Mouse (Mus musculus): ENCODE data around the gene BC016579. TPM values are rescaled to one million over a fixed set of nuclear protein-coding genes. Genes with fewer than 3 reads are reported as not detected.
A peak's percentile ranks its signal among the peaks of the same experiment; 100 is the strongest.

BC016579 gene
- total RNA-seq, 4 experiments from 2014 or later = not detected

DNA sequence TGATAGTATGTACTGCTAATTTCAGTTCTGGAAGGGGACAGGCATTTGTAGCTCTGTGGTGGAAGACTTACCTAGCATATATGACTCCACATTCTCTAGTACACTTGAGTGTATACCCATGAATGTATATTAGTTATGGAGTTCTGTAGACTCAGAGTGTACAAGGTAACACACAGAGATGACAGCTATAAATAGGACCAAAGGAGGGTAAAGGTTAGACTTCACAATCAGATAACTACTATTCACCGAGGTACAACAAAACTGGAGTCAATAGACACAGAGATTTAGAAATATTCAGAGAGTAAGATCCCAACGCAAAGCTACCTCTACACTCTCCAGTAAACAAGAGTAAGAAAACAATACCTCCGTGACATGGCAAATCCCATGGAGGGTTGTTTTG, 9.9 kb downstream of the BC016579 start:
- no peak for DNase-seq (ENCODE audit: low spot score in 2 of 2)

DNA sequence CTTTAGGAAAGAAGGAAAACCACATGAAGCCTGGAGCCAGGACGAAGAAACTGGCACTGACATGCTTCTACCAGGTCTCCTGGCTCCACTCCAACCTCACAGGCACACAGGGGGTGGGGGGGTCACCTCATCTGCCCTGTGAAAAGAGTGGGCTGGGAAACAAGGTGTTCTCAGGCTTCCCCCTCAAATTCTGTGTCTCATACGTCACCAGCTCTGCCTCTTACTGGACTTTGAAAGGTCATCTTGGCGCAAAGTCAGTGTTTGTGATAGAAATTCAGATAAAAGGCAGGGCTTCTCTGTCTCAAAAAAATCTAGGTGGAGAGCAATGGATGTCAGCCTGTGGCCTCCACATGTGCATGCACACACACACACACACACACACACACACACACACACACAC, 12.6 kb downstream of the BC016579 start:
- DNase-seq (ENCODE audit: low spot score in 2 of 2) = no peak

DNA sequence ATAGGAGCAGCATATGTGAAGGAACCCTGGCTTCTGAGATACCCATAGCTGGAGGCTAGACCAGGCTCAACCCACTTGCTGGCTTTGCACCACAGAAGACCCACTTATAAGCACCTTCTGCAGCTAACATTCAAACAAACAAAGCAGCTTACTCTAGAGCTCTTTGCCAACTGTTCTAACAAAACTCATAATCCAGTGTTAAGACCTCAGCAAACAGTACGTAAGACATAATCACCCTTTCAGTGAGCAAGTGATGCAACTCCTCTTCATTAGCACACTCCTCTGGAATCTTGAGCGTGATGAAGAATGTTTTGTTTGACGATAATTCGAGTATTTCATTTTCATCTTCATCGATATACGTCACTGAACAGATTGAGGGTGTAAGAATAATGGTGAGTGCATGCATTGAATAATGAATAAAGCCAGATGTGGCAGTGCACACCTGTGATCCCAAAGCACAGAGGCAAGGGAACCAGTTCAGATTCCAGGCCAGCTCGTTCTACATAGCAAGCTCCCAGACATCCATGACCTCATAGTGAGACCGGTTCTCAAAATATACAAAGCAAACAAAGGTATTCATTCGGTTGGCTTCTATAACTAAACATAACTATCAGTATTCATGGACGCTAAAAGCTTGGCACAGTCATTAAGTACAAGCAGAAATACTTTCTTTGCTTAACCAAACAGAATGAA, 13.7 kb downstream of the BC016579 start:
- no peak for DNase-seq (ENCODE audit: low spot score in 2 of 2)

DNA sequence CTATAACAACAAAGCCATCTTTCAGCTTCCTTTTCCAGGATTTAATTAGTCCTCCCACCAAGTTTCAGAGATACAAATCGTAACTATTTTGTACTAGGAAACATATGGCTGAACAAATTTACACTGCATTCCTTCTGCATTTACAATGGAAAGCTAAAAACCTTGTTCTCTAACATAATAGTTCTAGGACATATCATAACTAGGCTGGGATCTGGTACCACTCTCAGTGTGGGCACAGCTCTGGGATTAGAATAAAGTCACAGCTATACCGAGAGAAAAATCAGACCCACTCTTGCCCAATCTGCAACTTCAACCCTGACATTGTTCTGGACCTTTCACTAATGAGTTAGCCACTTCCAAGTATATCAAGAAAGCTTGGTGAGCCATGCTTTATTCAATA, 18.0 kb downstream of the BC016579 start:
- DNase-seq (ENCODE audit: low spot score in 2 of 2) = no peak

DNA sequence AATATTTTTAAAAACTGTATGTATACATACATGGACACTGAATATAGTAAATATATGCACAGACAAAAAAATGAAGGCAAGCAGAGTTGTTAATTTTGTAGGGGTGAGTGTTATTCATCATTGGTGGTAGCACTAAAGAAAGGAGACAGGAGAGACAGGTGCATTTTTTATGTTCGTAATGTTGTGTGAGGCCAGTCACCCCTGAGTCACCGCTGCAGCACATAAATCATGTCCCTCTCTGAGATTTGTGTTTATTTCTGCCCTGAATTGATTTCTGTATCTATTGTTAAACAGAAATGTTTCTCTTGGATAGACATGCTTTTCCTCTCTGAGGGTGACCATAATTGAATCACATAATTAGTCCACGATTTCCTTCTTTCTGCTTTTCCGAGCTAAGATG, 21.4 kb downstream of the BC016579 start:
- DNase-seq (ENCODE audit: low spot score in 2 of 2) = no peak

DNA sequence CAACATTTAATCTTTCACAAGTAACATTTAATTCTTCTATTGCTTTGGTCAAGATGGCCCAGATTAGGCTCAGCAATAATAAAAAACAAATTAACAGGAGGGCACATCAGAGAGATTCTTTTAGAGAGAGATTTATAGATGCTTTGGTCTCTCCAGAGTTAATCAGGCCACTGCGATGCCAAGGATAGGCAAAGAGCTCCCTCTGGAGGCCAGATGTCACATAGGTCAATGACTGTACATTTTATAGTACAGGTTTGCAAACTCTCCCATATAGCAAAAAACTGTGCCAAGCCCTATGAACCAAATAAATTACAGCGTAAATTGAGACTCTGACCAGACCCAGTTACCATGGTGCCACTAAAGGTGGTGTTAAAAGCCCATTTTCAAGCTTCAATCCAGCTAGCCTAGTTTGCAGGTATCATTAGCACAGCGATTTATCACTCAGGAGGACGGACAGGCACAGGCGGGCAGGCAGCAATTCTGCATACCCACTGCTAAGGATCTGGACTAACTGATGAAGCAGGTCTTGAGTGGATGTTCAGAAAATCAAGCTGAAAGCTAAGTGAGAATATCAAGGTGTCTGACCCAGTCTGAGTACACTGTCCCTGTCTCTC, 23.4 kb downstream of the BC016579 start:
- DNase-seq (ENCODE audit: low spot score in 2 of 2) = peak in 1 of 2 experiments; percentile 15

DNA sequence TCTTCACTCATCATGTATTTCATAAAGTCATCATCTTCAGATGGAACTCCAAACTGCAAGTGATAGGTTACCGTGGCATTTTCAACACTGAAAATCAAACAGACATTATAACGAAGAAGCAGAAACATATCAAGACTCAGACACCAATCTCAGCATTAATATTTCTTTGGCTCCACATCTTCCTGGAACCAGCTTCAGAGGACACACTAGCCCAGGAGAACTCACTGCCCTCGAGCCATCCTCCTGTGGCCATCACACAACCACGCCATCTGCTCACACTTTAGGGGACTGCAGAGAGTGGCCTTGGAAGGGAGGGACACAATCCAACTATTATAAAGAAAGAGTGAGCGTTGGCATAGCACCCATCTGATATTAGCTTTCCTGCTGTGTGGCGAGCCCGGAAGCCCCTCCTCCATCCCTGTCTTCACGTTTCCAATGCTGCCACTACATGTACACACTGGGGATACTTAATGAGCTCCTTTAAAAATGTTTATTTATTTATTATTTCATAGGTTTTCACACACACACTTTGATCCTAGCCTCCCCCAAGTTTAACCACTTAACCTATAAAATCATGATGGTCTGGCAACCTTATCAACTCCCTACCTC, 24.3 kb downstream of the BC016579 start:
- DNase-seq (ENCODE audit: low spot score in 2 of 2) = no peak

DNA sequence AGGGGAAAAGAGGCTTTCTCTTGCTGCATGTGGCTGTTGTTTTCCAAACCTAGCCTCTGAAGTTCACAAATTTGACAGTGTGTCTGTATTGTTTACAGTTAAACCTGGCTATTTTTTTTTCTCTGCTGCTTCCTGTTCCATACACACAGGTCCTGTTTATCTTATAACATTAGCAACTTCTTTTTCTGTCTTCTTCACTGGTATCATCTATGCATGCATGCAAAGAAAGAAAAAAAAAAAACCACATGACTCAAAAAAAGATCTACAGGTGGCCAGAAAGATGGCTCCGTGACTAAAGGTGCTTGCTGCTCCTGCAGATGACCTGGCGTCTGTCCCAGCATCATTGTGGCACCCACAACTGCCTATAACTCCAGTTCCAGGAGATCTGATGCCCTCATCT, 28.5 kb downstream of the BC016579 start:
- no peak for DNase-seq (ENCODE audit: low spot score in 2 of 2)

DNA sequence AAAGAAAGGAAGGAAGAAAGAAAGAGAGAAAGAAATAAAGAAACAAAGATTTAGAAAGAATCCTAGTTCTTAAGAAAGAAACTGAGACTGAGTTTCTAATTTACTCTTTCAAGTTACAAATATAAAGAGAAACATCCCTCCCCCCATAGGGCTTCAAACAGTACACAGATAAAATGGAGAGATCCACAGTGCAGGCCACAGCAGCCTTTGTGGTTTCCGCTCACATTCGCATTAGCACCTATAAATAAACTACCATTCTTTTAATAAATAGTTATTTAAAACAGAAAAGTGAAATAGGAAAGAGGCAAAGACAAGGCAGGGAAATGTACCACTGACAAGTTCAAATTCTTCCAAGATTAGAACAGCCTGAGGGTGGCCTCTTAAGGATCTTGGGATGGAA, 29.1 kb downstream of the BC016579 start:
- DNase-seq (ENCODE audit: low spot score in 2 of 2) = no peak

DNA sequence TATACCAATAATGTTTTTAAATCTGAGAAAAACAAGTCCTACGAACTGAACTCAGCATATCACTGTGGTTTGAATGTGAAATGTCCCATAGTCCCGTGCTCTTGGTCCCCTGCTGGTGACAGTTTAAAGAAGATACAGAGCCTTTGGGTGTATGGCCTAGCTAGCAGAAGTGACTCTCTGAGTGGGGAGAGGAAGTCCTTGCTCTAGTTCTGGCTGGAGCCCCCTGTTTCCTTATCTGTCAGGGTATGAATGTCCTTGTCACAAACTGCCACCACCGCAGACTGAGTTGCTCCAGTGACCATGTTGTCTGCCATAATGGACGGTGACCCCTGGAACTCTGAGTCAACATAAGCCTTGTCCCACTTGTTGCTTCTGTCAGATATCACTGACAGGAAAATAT, 30.6 kb downstream of the BC016579 start:
- no peak for DNase-seq (ENCODE audit: low spot score in 2 of 2)

DNA sequence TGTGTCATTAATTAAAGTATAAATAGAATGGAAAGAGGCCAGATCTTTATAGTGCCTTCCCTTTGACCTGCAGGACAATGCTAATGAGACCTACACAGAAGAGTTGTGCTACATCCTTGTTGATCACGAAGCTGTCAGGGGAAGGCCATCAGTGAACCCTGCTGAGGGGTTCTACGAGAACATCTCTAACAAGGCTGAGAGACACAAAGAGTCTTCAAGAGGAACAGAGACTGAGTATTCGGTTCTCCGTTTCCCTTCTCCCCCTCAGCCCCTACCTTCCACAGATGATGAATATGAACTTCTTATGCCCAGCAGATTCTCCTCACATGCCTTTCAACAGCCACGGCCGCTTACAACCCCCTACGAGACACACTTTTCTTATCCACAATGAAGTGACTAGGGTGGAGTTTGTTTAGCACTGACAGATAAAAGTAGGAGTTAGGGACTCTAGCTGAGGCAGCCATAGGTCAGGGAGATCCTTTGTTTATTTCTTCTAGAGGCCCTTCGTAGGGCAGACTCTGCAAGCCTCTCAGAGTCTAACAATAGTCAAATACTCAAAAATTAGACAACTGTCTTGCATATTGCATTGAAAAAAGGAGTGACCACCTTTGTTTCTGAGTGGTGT, 34.0 kb downstream of the BC016579 start:
- DNase-seq (ENCODE audit: low spot score in 2 of 2) = no peak

DNA sequence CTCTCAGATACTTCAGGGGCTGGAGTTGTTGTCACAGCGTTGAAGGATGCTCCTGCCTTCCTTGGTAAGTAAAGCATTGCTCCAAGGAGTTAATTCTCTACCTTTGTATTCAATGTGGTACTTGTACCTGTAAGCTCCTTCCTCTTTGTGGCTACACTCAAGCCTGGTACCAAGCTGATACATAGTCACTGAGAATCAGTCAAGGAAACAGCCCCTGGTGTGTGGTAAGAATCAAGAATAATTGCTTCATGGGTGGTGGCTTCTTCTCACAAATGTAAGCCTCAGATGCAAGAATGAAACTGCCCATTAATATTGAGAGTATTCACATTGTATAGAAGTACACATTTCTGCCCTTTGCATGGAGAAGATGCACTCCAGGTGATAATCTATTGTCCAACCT, 37.9 kb downstream of the BC016579 start:
- no peak for DNase-seq (ENCODE audit: low spot score in 2 of 2)

DNA sequence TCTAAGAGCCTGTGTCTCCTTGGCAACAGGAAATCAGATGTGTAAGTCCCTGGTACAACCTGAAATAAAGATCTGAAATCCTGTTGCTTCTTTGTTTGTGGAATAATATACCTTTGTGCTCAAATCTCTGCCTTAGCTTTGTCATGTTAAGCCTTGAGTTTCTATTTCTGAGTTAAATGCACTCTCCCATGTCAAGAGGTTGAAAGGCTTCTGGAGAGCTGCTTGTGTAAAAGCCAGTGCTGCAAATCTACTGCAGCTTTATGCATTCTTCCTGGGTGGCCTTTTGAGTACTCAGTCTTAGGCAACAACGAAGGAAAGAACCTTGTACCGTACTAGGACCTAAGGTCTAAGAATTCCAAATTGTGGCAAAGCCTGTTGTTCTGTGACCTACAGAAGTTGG, 40.6 kb downstream of the BC016579 start:
- no peak for DNase-seq (ENCODE audit: low spot score in 2 of 2)

DNA sequence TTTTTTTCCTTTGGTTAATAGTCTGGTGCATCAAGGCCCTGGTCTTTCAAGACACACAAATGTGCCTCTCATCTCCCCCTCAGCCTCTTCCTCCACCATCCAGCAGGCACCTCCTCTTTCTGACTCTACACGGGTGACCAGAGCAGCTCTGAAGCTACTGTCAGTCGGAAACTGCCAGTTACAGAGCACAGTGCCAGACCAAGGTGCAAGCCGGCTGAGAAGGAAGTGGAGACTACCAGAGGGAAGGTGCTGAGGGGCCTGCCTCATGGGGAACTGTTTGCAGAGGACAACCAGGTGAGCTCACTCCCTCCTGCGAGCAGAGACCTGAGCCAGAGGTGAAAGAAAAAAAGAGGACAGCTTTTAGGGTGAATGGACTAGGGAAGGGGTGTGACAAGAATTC, 43.6 kb downstream of the BC016579 start, which contains the start of gene Gcsam:
Gene Gcsam, plus strand, starts transcription at position 114 of the 400 bp plus-strand sequence.
- DNase-seq (ENCODE audit: low spot score in 2 of 2) = no peak

DNA sequence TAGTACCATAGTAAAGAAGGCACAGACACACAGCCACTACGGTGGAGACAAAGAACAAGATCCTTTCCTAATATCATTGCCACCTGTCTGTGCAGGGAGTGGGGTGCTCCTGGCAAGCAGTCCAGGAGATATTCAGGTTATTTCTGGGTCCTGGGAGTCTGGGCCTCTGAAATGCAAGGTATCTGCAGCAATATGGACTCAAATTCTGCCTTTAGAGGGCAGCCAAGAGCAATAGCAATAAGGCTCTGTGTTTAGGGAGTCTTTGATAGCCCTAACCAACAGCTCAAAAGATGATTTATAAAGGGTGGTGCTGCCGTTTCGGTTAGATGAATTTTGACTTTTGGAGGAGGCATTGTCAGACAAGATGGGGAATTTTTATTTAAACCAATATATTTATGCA, 44.6 kb downstream of the BC016579 start:
- no peak for DNase-seq (ENCODE audit: low spot score in 2 of 2)

DNA sequence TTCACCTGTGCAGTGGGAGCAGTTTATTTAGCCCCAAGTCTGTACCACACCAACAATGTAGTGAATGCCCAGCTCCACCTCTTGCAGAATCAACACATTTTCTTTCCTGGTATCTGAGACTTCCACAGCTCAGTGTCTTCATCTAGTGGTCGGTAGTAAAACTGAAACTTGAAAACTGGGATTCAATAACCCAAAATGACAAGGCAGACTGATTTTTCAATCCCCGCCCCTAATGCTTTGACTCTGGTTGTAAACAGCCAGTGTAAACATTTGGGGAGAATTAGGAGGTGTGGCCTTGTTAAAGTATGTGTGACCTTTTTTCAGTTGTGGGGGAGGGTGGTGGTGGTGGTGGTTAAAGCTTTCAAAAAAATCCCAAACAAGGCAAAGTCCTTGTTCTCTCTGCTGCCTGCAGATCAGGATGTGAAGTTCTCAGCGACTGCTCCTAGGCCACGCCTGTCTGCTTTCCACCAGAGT, 45.4 kb downstream of the BC016579 start:
- no peak for DNase-seq (ENCODE audit: low spot score in 2 of 2)

DNA sequence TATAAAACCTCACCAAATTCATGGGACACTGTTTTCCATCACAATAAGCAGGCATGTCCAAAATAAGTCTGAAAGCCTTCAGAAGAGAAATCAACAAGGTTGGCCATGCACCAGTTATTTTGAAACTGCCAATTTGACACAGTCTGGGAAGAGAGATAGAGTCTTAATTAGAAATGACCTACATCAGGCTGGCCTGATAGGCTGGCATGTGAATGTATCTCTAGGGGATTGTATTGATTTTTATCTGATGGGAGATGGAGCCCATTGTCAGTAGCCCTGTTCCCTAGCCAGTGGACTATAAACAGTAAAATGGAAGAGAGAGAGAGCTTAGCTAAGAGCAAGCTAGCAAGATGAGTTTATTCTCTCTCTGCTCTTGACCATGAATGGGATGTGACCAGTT, 58.4 kb downstream of the BC016579 start:
- DNase-seq (ENCODE audit: low spot score in 2 of 2) = no peak

DNA sequence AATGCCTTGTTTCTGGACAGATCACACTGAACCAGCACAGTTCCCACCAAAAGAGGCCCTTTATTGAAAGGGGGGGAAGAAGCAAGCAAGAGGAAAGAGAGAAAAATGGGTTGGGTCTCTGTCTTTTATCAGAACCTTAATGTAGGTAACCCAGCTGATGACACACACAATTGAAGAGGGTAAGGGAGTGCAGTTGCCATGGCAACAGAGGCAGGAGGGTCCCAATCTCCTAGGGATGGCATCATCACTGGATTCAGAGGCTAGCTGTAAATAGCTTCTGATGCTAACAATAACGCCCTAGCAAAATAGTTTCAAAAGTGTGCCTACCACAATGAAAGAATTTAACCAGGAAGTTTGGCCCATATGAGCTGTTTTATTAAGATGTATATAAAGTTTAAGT, 60.2 kb downstream of the BC016579 start:
- DNase-seq (ENCODE audit: low spot score in 2 of 2) = no peak

DNA sequence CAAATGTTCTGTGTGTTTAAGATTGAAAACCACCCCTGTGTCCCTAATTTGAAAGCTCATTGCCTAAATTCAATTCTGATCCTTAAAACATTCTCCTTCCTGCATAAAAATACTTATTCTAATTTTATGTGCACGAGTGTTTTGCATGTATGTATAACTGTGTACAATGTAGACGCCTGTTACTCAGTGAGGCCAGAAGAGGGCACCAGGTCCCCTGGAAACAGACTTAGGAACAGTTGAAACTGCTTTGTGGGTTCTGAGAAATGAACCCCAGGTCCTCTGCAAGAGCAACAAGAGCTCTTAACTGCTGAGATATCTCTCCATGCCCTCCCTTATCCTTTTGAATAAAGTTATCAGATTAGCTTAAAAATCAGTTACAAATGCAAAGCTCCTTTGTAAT, 71.4 kb downstream of the BC016579 start:
- DNase-seq (ENCODE audit: low spot score in 2 of 2) = no peak

DNA sequence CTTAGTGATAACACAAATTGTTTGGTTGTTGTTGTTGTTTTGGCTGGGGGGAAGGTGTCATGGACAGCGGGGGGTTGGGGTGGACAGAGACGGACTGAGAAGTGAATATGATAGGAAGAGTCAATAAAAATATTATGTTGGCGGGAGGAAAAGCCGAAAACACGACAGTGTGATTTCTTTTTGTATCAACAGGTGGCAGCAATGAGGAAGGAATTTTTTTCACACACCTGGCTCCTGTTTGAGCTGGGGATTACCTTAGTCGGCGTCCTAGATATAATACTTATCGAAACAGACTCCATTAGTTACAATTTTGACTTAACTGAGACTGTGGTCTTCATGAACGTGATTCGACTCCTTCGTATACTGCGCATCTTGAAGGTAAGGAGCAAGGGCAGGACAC, 74.0 kb downstream of the BC016579 start:
- no peak for DNase-seq (ENCODE audit: low spot score in 2 of 2)

All from gastrocnemius, adult 8-10 months (tissue).